13 mouse cellular contexts compared by ENCODE assay signal in genomic region chr6:30356161-30356560, GRCm38 (mm10). TPM values are rescaled to one million over a fixed set of nuclear protein-coding genes. Genes with fewer than 3 reads are reported as not detected.
DNase-seq lines count a peak whose midpoint lies in the region; ATAC-seq lines count a peak whose summit lies in the region.
"Had no signal": no experiment of that assay in that cellular context is flagged by ENCODE, and none has a peak within 500 bp of the region (broad histone marks: within the 10 kb centered on the region; RNA-seq: fewer than 3 reads in every experiment).

No protein-coding gene starts in this region.

- ATAC-seq in liver, embryonic 12.5 days: peak; percentile 9; the same call in 1 of the 2 replicates
- ATAC-seq in liver, embryonic 11.5 days (replicated peaks; ENCODE audit: low FRiP score): no peak
- peak; percentile 71 for ATAC-seq in megakaryocyte-erythroid progenitor cell, adult 5-6 weeks (replicated peaks; ENCODE audit: low FRiP score, low TSS enrichment, poor library complexity, severe bottlenecking)
- ATAC-seq: lung, postnatal 0 days; midbrain, embryonic 13.5 days had no signal

- DNase-seq in liver, embryonic 11.5 days (ENCODE audit: low spot score): no peak
- peak; percentile 77 for DNase-seq in brain, adult 2 months (ENCODE audit: low read depth, low spot score)
- peak; percentile 55 for DNase-seq in cerebellum, adult 9-11 months
- no peak for DNase-seq in midbrain, embryonic 10.5 days (ENCODE audit: low spot score)
- DNase-seq in right cerebral cortex, postnatal 4 days: no peak
- DNase-seq: kidney, adult 2 months; right cerebral cortex, adult 18-20 months had no signal

- H3K27ac ChIP-seq in liver, embryonic 12.5 days: no peak overlapping the region
- no peak overlapping the region for H3K27ac ChIP-seq in liver, embryonic 11.5 days (ENCODE audit: low read depth, low read length)
- no peak overlapping the region for H3K27ac ChIP-seq in midbrain, embryonic 10.5 days (replicated peaks)
- H3K27ac ChIP-seq: embryonic facial prominence, embryonic 15.5 days; limb, embryonic 10.5 days; midbrain, embryonic 13.5 days had no signal

- H3K27me3 ChIP-seq in liver, embryonic 12.5 days (replicated peaks): no peaks in the 10 kb centered on the region
- no peaks in the 10 kb centered on the region for H3K27me3 ChIP-seq in liver, embryonic 11.5 days (replicated peaks; ENCODE audit: control insufficient read depth, insufficient read depth, low read length)
- no peaks in the 10 kb centered on the region for H3K27me3 ChIP-seq in midbrain, embryonic 10.5 days (ENCODE audit: low read depth, poor library complexity, severe bottlenecking)
- H3K27me3 ChIP-seq: embryonic facial prominence, embryonic 15.5 days; midbrain, embryonic 13.5 days had no signal

- no peak overlapping the region for H3K9ac ChIP-seq in liver, embryonic 12.5 days
- H3K9ac ChIP-seq in liver, embryonic 11.5 days (ENCODE audit: low read depth, low read length): no peak overlapping the region
- H3K9ac ChIP-seq: embryonic facial prominence, embryonic 15.5 days; midbrain, embryonic 13.5 days had no signal

- H3K4me1 ChIP-seq in liver, embryonic 12.5 days: peaks cover 26% of the 10 kb centered on the region
- H3K4me1 ChIP-seq in liver, embryonic 11.5 days (replicated peaks; ENCODE audit: control insufficient read depth, insufficient read depth, low read length): no peaks in the 10 kb centered on the region
- H3K4me1 ChIP-seq in midbrain, embryonic 10.5 days: 0 out of 2 replicates have a peak, but pooled peaks cover 3% of the 10 kb centered on the region
- H3K4me1 ChIP-seq: midbrain, embryonic 13.5 days had no signal

- H3K36me3 ChIP-seq in liver, embryonic 12.5 days: no peaks in the 10 kb centered on the region
- no peaks in the 10 kb centered on the region for H3K36me3 ChIP-seq in liver, embryonic 11.5 days (ENCODE audit: control insufficient read depth, insufficient read depth, low read length)
- no peaks in the 10 kb centered on the region for H3K36me3 ChIP-seq in midbrain, embryonic 10.5 days
- H3K36me3 ChIP-seq: embryonic facial prominence, embryonic 15.5 days; limb, embryonic 10.5 days had no signal

- no peak overlapping the region for H3K4me3 ChIP-seq in liver, embryonic 12.5 days
- H3K4me3 ChIP-seq in liver, embryonic 11.5 days (ENCODE audit: low read depth, low read length): no peak overlapping the region
- H3K4me3 ChIP-seq in midbrain, embryonic 10.5 days: no peak overlapping the region
- H3K4me3 ChIP-seq: embryonic facial prominence, embryonic 15.5 days; limb, embryonic 10.5 days; midbrain, embryonic 13.5 days had no signal

- 63% methylated on average over 5 of the region's 5 CpGs for WGBS in liver, embryonic 12.5 days (ENCODE audit: insufficient replicate concordance)
- 75% methylated on average over 5 of the region's 5 CpGs for WGBS in liver, embryonic 11.5 days
- 86% methylated on average over 5 of the region's 5 CpGs for WGBS in midbrain, embryonic 10.5 days

- no peak overlapping the region for H3K4me2 ChIP-seq in liver, embryonic 12.5 days
- H3K4me2 ChIP-seq in liver, embryonic 11.5 days: no peak overlapping the region
- H3K4me2 ChIP-seq: embryonic facial prominence, embryonic 15.5 days; midbrain, embryonic 13.5 days had no signal

- H3K9me3 ChIP-seq in liver, embryonic 12.5 days (replicated peaks): no peaks in the 10 kb centered on the region
- no peaks in the 10 kb centered on the region for H3K9me3 ChIP-seq in liver, embryonic 11.5 days (ENCODE audit: control insufficient read depth, low read length)
- no peaks in the 10 kb centered on the region for H3K9me3 ChIP-seq in midbrain, embryonic 10.5 days (replicated peaks)
- H3K9me3 ChIP-seq: embryonic facial prominence, embryonic 15.5 days; limb, embryonic 10.5 days; midbrain, embryonic 13.5 days had no signal

RNA-seq across cellular contexts. Expression of gene Zc3hc1, which starts 34.7 kb away (rescaled TPM):
- 40.8 and 41.9 TPM in 2 replicates for polyA plus RNA-seq in liver, embryonic 12.5 days (2016; fragmentation: Nextera tagmentation; extraction: Ambion mirVana)
- polyA plus RNA-seq in liver, embryonic 11.5 days (2014; fragmentation: Nextera tagmentation; extraction: Ambion mirVana): 64.6 and 68.5 TPM in 2 replicates
- 28.3 and 46.1 TPM in 2 replicates for total RNA-seq in megakaryocyte-erythroid progenitor cell, adult 5-6 weeks (2014; fragmentation: Nextera tagmentation)
- 41.6 and 50.0 TPM in 2 replicates for total RNA-seq in megakaryocyte-erythroid progenitor cell, adult 5-6 weeks (2017)
- 76.3 and 83.7 TPM in 2 replicates for polyA plus RNA-seq in midbrain, embryonic 10.5 days (2016; fragmentation: Nextera tagmentation; extraction: Ambion mirVana)

RNA-seq across cellular contexts. Expression of gene Klhdc10, which starts 45.5 kb away (rescaled TPM):
- 18.8 and 20.1 TPM in 2 replicates for polyA plus RNA-seq in liver, embryonic 12.5 days (2016; fragmentation: Nextera tagmentation; extraction: Ambion mirVana)
- polyA plus RNA-seq in liver, embryonic 11.5 days (2014; fragmentation: Nextera tagmentation; extraction: Ambion mirVana): 19.2 and 20.8 TPM in 2 replicates
- 27.3 and 29.0 TPM in 2 replicates for total RNA-seq in megakaryocyte-erythroid progenitor cell, adult 5-6 weeks (2014; fragmentation: Nextera tagmentation)
- total RNA-seq in megakaryocyte-erythroid progenitor cell, adult 5-6 weeks (2017): 45.0 and 48.6 TPM in 2 replicates
- polyA plus RNA-seq in midbrain, embryonic 10.5 days (2016; fragmentation: Nextera tagmentation; extraction: Ambion mirVana): 27.7 and 28.0 TPM in 2 replicates

RNA-seq across cellular contexts. Expression of gene Ube2h, which starts 51.8 kb away (rescaled TPM):
- 31.6 and 33.4 TPM in 2 replicates for polyA plus RNA-seq in liver, embryonic 12.5 days (2016; fragmentation: Nextera tagmentation; extraction: Ambion mirVana)
- 21.6 and 22.5 TPM in 2 replicates for polyA plus RNA-seq in liver, embryonic 11.5 days (2014; fragmentation: Nextera tagmentation; extraction: Ambion mirVana)
- total RNA-seq in megakaryocyte-erythroid progenitor cell, adult 5-6 weeks (2014; fragmentation: Nextera tagmentation): 6.0 and 8.5 TPM in 2 replicates
- total RNA-seq in megakaryocyte-erythroid progenitor cell, adult 5-6 weeks (2017): 8.7 and 8.9 TPM in 2 replicates
- 29.0 and 35.1 TPM in 2 replicates for polyA plus RNA-seq in midbrain, embryonic 10.5 days (2016; fragmentation: Nextera tagmentation; extraction: Ambion mirVana)

Comparison
In these comparisons a context has a peak if more than half of its experiments do, and no peak if none do; other contexts are left out.
1. DNase-seq: peak in brain, adult 2 months (single experiment) and cerebellum, adult 9-11 months (single experiment); none in liver, embryonic 11.5 days (single experiment), midbrain, embryonic 10.5 days (single experiment) and right cerebral cortex, postnatal 4 days (single experiment).